Mouse (Mus musculus): ENCODE measurements around the gene Syce2.
A peak's percentile ranks its signal among the peaks of the same experiment; 100 is the strongest.

Gene Syce2

GRCm38 (mm10) chr8:84928456-84929306 is 56.8 kb downstream of the Syce2 start:
- DNase-seq (ENCODE audit: low spot score): no peak

GRCm38 (mm10) chr8:84930582-84930981 is 58.7 kb downstream of the Syce2 start:
- DNase-seq (ENCODE audit: low spot score): no peak

- DNase-seq (ENCODE audit: low spot score): no peak
Measured at GRCm38 (mm10) chr8:84933767-84934559, 62.1 kb downstream of the Syce2 start.

- DNase-seq (ENCODE audit: low spot score): no peak
Measured at GRCm38 (mm10) chr8:84934860-84935259, 62.9 kb downstream of the Syce2 start.

GRCm38 (mm10) chr8:84935489-84935888 is 63.6 kb downstream of the Syce2 start:
- DNase-seq (ENCODE audit: low spot score): no peak

- no peak for DNase-seq (ENCODE audit: low spot score)
Measured at GRCm38 (mm10) chr8:84936041-84936961, 64.4 kb downstream of the Syce2 start.

- DNase-seq (ENCODE audit: low spot score): peak; percentile 53
Measured at GRCm38 (mm10) chr8:84936962-84937546, 65.1 kb downstream of the Syce2 start, which contains the start of gene Mast1. Gene Mast1, minus strand, starts transcription at chr8:84937359.
